Mouse (Mus musculus) MEL (cell line): Measurements from ENCODE around the gene Gm5475.

Experiments
- CHD1 ChIP-seq: IDR thresholded peaks from 2 replicates; pipeline ENCODE4 v1.6.1; 2012; ENCODE audit warnings: low read depth, mild to moderate bottlenecking, inconsistent platforms, low read length, improper control_type of control experiment
- CTCF ChIP-seq, 3 experiments: IDR thresholded peaks in 2 of 3; conservative IDR thresholded peaks in 1 of 3; 2 replicates each; pipeline ENCODE4 v1.5.1; 2011 to 2012; ENCODE audit warnings: low read length in 3 of 3, low read depth in 2 of 3, mild to moderate bottlenecking in 2 of 3, improper control_type of control experiment in 1 of 3, inconsistent platforms in 1 of 3, mixed read lengths in 1 of 3, moderate library complexity in 1 of 3; ENCODE audit not compliant: control insufficient read depth in 1 of 3, insufficient read depth in 1 of 3, poor library complexity in 1 of 3, severe bottlenecking in 1 of 3
- EP300 ChIP-seq, 2 experiments: IDR thresholded peaks; 2 replicates each; pipeline ENCODE4 v1.6.1; 2011; ENCODE audit warnings: improper control_type of control experiment in 2 of 2, low read length in 2 of 2, low read depth in 1 of 2, mild to moderate bottlenecking in 1 of 2
- GATA1 ChIP-seq: IDR thresholded peaks from 2 replicates; pipeline ENCODE4 v1.6.1; 2011; ENCODE audit warnings: low read depth, low read length, improper control_type of control experiment
- MAX ChIP-seq: IDR thresholded peaks from 2 replicates; pipeline ENCODE4 v1.6.1; 2011; ENCODE audit warnings: low read length, improper control_type of control experiment
- NRF1 ChIP-seq: IDR thresholded peaks from 2 replicates; pipeline ENCODE4 v1.6.1; 2014; ENCODE audit warnings: low read depth, mild to moderate bottlenecking, inconsistent platforms, low read length, improper control_type of control experiment, moderate library complexity; ENCODE audit not compliant: poor library complexity, insufficient read depth, severe bottlenecking
- POLR2A ChIP-seq, 2 experiments: IDR thresholded peaks; 2 replicates each; pipeline ENCODE4 v1.6.1; 2011 to 2012; ENCODE audit warnings: low read length in 2 of 2, mild to moderate bottlenecking in 2 of 2, control low read depth in 1 of 2, improper control_type of control experiment in 1 of 2, low read depth in 1 of 2, moderate library complexity in 1 of 2; ENCODE audit not compliant: control insufficient read depth in 1 of 2, insufficient read depth in 1 of 2, poor library complexity in 1 of 2
- TAL1 ChIP-seq: IDR thresholded peaks from 2 replicates; pipeline ENCODE4 v1.6.1; 2012; ENCODE audit warnings: mild to moderate bottlenecking, inconsistent platforms, low read length, moderate library complexity, mixed read lengths
- ZC3H11A ChIP-seq: IDR thresholded peaks from 2 replicates; pipeline ENCODE4 v1.6.1; 2012; ENCODE audit warnings: low read depth, mild to moderate bottlenecking, inconsistent platforms, low read length, improper control_type of control experiment

GRCm38 (mm10) chr15:100469189-100469545 is 47.2 kb downstream of the Gm5475 start:
- no peak for TF ChIP-seq GATA1
- no peak for TF ChIP-seq MAX
- TF ChIP-seq POLR2A (IDR thresholded peaks at IDR 0.05; ENCODE audit: control insufficient read depth in 1 of 2, insufficient read depth in 1 of 2, low read depth in 1 of 2, low read length in 2 of 2, poor library complexity in 1 of 2), result no peak
- TF ChIP-seq EP300 (IDR thresholded peaks at IDR 0.05; ENCODE audit: low read depth in 1 of 2, low read length in 2 of 2), result no peak
- no peak for TF ChIP-seq ZC3H11A
- no peak for TF ChIP-seq CTCF (IDR thresholded peaks at IDR 0.05 in 2 of 3, conservative IDR thresholded peaks at IDR 0.05 in 1 of 3; ENCODE audit: control insufficient read depth in 1 of 3, insufficient read depth in 1 of 3, low read depth in 2 of 3, low read length in 3 of 3, poor library complexity in 1 of 3, severe bottlenecking in 1 of 3)
- TF ChIP-seq TAL1, result no peak
- TF ChIP-seq CHD1, result no peak
- TF ChIP-seq NRF1, result peak; percentile 46; the same call in 1 of the 2 replicates
